Mouse (Mus musculus): ENCODE results near the gene Sell. TPM values are rescaled to one million over a fixed set of nuclear protein-coding genes. Genes with fewer than 3 reads are reported as not detected.

Gene Sell
- polyA plus RNA-seq, 1 experiment from 2014 or later = 0.14 TPM

DNA sequence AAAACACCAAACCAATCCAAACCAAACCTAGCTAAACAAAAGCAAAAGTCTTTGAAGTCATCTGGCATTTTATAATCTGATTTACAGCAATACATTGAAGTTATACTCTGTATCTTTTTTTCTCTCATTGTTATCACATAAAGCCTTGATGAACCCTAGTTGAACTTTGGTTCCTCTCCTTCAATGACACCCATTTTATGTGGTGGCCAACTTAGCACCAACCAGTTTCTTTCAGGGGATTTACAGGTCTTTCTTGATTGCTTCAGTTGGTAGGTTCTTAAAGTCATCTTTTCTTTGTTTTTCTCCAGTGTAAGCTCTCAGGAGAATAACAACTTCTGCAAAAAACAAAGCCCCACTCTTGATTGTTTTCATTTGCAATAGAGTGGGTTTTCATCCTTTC lies 7.5 kb downstream of the Sell start:
- Histone ChIP-seq H3K27me3 (ENCODE audit: control insufficient read depth, insufficient read depth, low read length) (no peaks in the 10 kb centered on the region), H3K4me2 (no peak overlapping the region), H3K9ac (ENCODE audit: low read depth, low read length) (no peak overlapping the region), H3K4me1 (ENCODE audit: control insufficient read depth, insufficient read depth, low read length) (no peaks in the 10 kb centered on the region), H3K27ac (ENCODE audit: low read depth, low read length) (no peak overlapping the region), H3K36me3 (ENCODE audit: control insufficient read depth, insufficient read depth, low read length) (no peaks in the 10 kb centered on the region), H3K9me3 (replicated peaks; ENCODE audit: control insufficient read depth, low read length) (no peaks in the 10 kb centered on the region), H3K4me3 (ENCODE audit: low read depth, low read length) (no peak overlapping the region)
- ATAC-seq (replicated peaks; ENCODE audit: insufficient number of reproducible peaks, low FRiP score, low TSS enrichment) = no peak

GRCm38 (mm10) chr1:164070461-164070860 lies 8.7 kb downstream of the Sell start:
- H3K9me3 ChIP-seq (replicated peaks; ENCODE audit: control insufficient read depth, low read length) = no peaks in the 10 kb centered on the region
- ATAC-seq (replicated peaks; ENCODE audit: insufficient number of reproducible peaks, low FRiP score, low TSS enrichment) = no peak
- no peak overlapping the region for H3K4me2 ChIP-seq
- no peak overlapping the region for H3K4me3 ChIP-seq (ENCODE audit: low read depth, low read length)
- H3K27me3 ChIP-seq (ENCODE audit: control insufficient read depth, insufficient read depth, low read length) = no peaks in the 10 kb centered on the region
- H3K27ac ChIP-seq (ENCODE audit: low read depth, low read length) = no peak overlapping the region
- 81% methylated on average over 4 of the region's 4 CpGs for WGBS (ENCODE audit: insufficient replicate concordance)
- H3K9ac ChIP-seq (ENCODE audit: low read depth, low read length) = no peak overlapping the region
- no peaks in the 10 kb centered on the region for H3K36me3 ChIP-seq (ENCODE audit: control insufficient read depth, insufficient read depth, low read length)
- H3K4me1 ChIP-seq (ENCODE audit: control insufficient read depth, insufficient read depth, low read length) = no peaks in the 10 kb centered on the region

DNA sequence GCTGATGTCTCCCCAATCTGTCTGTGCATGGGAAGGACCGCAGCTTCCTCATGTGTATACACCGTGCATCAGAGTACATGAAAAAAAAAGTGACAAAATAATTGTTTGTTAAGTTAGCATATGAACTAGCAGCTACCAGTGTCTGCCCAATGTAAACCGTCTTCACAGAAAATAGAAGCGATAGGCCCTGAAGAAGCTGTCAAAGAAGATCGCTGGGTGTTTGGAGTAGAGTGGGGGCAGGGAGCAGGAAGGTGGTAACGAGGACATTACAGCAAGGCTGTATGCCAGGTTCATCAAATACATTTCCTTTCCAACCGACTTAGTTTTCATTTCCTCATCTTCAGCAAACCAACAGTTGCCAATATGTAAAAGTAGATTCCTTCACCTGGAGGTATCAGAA lies 9.3 kb downstream of the Sell start:
- Histone ChIP-seq H3K36me3 (ENCODE audit: control insufficient read depth, insufficient read depth, low read length) (no peaks in the 10 kb centered on the region), H3K4me3 (ENCODE audit: low read depth, low read length) (no peak overlapping the region), H3K27ac (ENCODE audit: low read depth, low read length) (no peak overlapping the region), H3K4me1 (ENCODE audit: control insufficient read depth, insufficient read depth, low read length) (no peaks in the 10 kb centered on the region), H3K4me2 (no peak overlapping the region), H3K27me3 (ENCODE audit: control insufficient read depth, insufficient read depth, low read length) (no peaks in the 10 kb centered on the region), H3K9ac (ENCODE audit: low read depth, low read length) (no peak overlapping the region), H3K9me3 (replicated peaks; ENCODE audit: control insufficient read depth, low read length) (no peaks in the 10 kb centered on the region)
- no peak for ATAC-seq (replicated peaks; ENCODE audit: insufficient number of reproducible peaks, low FRiP score, low TSS enrichment)
- 81% methylated on average over 7 of the region's 7 CpGs for WGBS (ENCODE audit: insufficient replicate concordance)

DNA sequence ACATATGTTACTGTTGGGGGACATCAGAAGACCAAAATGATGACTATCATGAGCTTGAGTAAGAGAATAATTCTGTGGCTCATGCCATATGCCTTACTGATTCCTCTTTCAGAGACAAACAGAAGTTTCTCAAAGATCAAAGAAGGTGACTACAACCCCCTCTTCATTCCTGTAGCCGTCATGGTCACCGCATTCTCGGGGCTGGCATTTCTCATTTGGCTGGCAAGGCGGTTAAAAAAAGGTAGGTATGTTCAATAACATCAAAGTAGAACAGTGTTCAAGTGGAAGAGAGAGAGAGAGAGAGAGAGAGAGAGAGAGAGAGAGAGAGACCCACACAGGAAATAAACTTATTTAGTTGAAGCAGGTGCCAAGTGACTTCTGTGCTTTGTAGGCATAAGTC lies 10.2 kb downstream of the Sell start:
- ATAC-seq (replicated peaks; ENCODE audit: insufficient number of reproducible peaks, low FRiP score, low TSS enrichment) = no peak
- Histone ChIP-seq H3K9ac (ENCODE audit: low read depth, low read length) (no peak overlapping the region), H3K36me3 (ENCODE audit: control insufficient read depth, insufficient read depth, low read length) (no peaks in the 10 kb centered on the region), H3K4me2 (no peak overlapping the region), H3K9me3 (replicated peaks; ENCODE audit: control insufficient read depth, low read length) (no peaks in the 10 kb centered on the region), H3K27ac (ENCODE audit: low read depth, low read length) (no peak overlapping the region), H3K4me3 (ENCODE audit: low read depth, low read length) (no peak overlapping the region), H3K27me3 (ENCODE audit: control insufficient read depth, insufficient read depth, low read length) (no peaks in the 10 kb centered on the region), H3K4me1 (ENCODE audit: control insufficient read depth, insufficient read depth, low read length) (no peaks in the 10 kb centered on the region)
- WGBS (ENCODE audit: insufficient replicate concordance) = 81% methylated on average over 4 of the region's 4 CpGs

GRCm38 (mm10) chr1:164073091-164073490 lies 11.3 kb downstream of the Sell start:
- ATAC-seq (replicated peaks; ENCODE audit: insufficient number of reproducible peaks, low FRiP score, low TSS enrichment) = no peak
- H3K9ac ChIP-seq (ENCODE audit: low read depth, low read length) = no peak overlapping the region

DNA sequence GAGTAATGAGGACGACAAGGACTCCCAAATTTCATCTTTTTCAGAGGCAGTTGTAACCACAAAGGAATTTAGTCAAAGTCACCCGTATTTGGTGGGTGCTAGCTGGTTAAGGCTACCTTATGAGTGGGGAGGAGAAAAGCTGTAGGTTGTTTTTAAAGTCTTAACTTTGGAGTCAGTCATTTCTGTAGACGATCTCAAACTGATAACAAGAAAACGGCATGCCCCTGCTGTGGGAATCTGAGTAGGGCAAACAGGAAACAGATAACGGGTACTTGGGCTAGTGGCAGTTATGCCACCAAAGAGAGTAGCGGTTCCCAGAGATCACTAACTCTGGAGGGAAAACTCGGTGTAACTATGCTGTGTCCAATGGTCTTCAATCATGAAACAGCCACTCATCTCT lies 12.0 kb downstream of the Sell start:
- no peaks in the 10 kb centered on the region for H3K36me3 ChIP-seq (ENCODE audit: control insufficient read depth, insufficient read depth, low read length)
- ATAC-seq (replicated peaks; ENCODE audit: insufficient number of reproducible peaks, low FRiP score, low TSS enrichment) = no peak

More at GRCm38 (mm10) chr1:164073091-164073490, 11.3 kb downstream of the Sell start:
- no peaks in the 10 kb centered on the region for H3K36me3 ChIP-seq (ENCODE audit: control insufficient read depth, insufficient read depth, low read length)
- no peaks in the 10 kb centered on the region for H3K9me3 ChIP-seq (replicated peaks; ENCODE audit: control insufficient read depth, low read length)
- WGBS (ENCODE audit: insufficient replicate concordance) = 78% methylated on average over 9 of the region's 9 CpGs
- no peaks in the 10 kb centered on the region for H3K4me1 ChIP-seq (ENCODE audit: control insufficient read depth, insufficient read depth, low read length)
- H3K4me2 ChIP-seq = no peak overlapping the region
- H3K27ac ChIP-seq (ENCODE audit: low read depth, low read length) = no peak overlapping the region
- no peak overlapping the region for H3K4me3 ChIP-seq (ENCODE audit: low read depth, low read length)
- no peaks in the 10 kb centered on the region for H3K27me3 ChIP-seq (ENCODE audit: control insufficient read depth, insufficient read depth, low read length)

GRCm38 (mm10) chr1:164074606-164075140 lies 12.9 kb downstream of the Sell start:
- WGBS (ENCODE audit: insufficient replicate concordance) = 77% methylated on average over 2 of the region's 2 CpGs
- H3K9me3 ChIP-seq (replicated peaks; ENCODE audit: control insufficient read depth, low read length) = no peaks in the 10 kb centered on the region
- ATAC-seq (replicated peaks; ENCODE audit: insufficient number of reproducible peaks, low FRiP score, low TSS enrichment) = no peak
- no peaks in the 10 kb centered on the region for H3K27me3 ChIP-seq (ENCODE audit: control insufficient read depth, insufficient read depth, low read length)
- no peaks in the 10 kb centered on the region for H3K4me1 ChIP-seq (ENCODE audit: control insufficient read depth, insufficient read depth, low read length)
- H3K4me2 ChIP-seq = no peak overlapping the region
- no peaks in the 10 kb centered on the region for H3K36me3 ChIP-seq (ENCODE audit: control insufficient read depth, insufficient read depth, low read length)
- H3K27ac ChIP-seq (ENCODE audit: low read depth, low read length) = no peak overlapping the region
- H3K4me3 ChIP-seq (ENCODE audit: low read depth, low read length) = no peak overlapping the region
- H3K9ac ChIP-seq (ENCODE audit: low read depth, low read length) = no peak overlapping the region

More for the DNA sequence above, 12.0 kb downstream of the Sell start:
- WGBS (ENCODE audit: insufficient replicate concordance) = 54% methylated on average over 7 of the region's 7 CpGs
- Histone ChIP-seq H3K27ac (ENCODE audit: low read depth, low read length) (no peak overlapping the region), H3K4me2 (no peak overlapping the region), H3K9me3 (replicated peaks; ENCODE audit: control insufficient read depth, low read length) (no peaks in the 10 kb centered on the region), H3K4me1 (ENCODE audit: control insufficient read depth, insufficient read depth, low read length) (no peaks in the 10 kb centered on the region), H3K9ac (ENCODE audit: low read depth, low read length) (no peak overlapping the region), H3K27me3 (ENCODE audit: control insufficient read depth, insufficient read depth, low read length) (no peaks in the 10 kb centered on the region), H3K4me3 (ENCODE audit: low read depth, low read length) (no peak overlapping the region)

- Histone ChIP-seq H3K4me3 (ENCODE audit: low read depth, low read length) (no peak overlapping the region), H3K27ac (ENCODE audit: low read depth, low read length) (no peak overlapping the region), H3K4me2 (no peak overlapping the region), H3K36me3 (ENCODE audit: control insufficient read depth, insufficient read depth, low read length) (no peaks in the 10 kb centered on the region), H3K9me3 (replicated peaks; ENCODE audit: control insufficient read depth, low read length) (no peaks in the 10 kb centered on the region), H3K27me3 (ENCODE audit: control insufficient read depth, insufficient read depth, low read length) (no peaks in the 10 kb centered on the region), H3K4me1 (ENCODE audit: control insufficient read depth, insufficient read depth, low read length) (no peaks in the 10 kb centered on the region), H3K9ac (ENCODE audit: low read depth, low read length) (no peak overlapping the region)
- 91% methylated on average over 1 of the region's 1 CpGs for WGBS (ENCODE audit: insufficient replicate concordance)
- ATAC-seq (replicated peaks; ENCODE audit: insufficient number of reproducible peaks, low FRiP score, low TSS enrichment) = no peak
These were observed 13.6 kb downstream of the Sell start for GRCm38 (mm10) chr1:164075416-164075815.

GRCm38 (mm10) chr1:164076441-164076840 lies 14.7 kb downstream of the Sell start:
- H3K4me2 ChIP-seq = no peak overlapping the region
- H3K9me3 ChIP-seq (replicated peaks; ENCODE audit: control insufficient read depth, low read length) = no peaks in the 10 kb centered on the region
- 59% methylated on average over 1 of the region's 1 CpGs for WGBS (ENCODE audit: insufficient replicate concordance)
- H3K9ac ChIP-seq (ENCODE audit: low read depth, low read length) = no peak overlapping the region
- no peak overlapping the region for H3K27ac ChIP-seq (ENCODE audit: low read depth, low read length)
- no peak for ATAC-seq (replicated peaks; ENCODE audit: insufficient number of reproducible peaks, low FRiP score, low TSS enrichment)
- H3K4me1 ChIP-seq (ENCODE audit: control insufficient read depth, insufficient read depth, low read length) = no peaks in the 10 kb centered on the region
- H3K36me3 ChIP-seq (ENCODE audit: control insufficient read depth, insufficient read depth, low read length) = no peaks in the 10 kb centered on the region
- H3K27me3 ChIP-seq (ENCODE audit: control insufficient read depth, insufficient read depth, low read length) = no peaks in the 10 kb centered on the region
- H3K4me3 ChIP-seq (ENCODE audit: low read depth, low read length) = no peak overlapping the region
